Mouse (Mus musculus): ENCODE measurements at regions not wholly inside any gene's neighbourhood (a gene's known extent, or its start where the extent isn't known, plus 50 kb on each side); places are given as distances from the start of the nearest gene placed in this dataset.

GRCm38 (mm10) chr2:123323769-123324168 is 558.7 kb downstream of the Sqor start:
- Histone ChIP-seq H3K4me1 (replicated peaks; ENCODE audit: control insufficient read depth, insufficient read depth, low read length) (no peaks in the 10 kb centered on the region), H3K4me3 (ENCODE audit: low read depth, low read length) (no peak overlapping the region), H3K4me2 (replicated peaks; ENCODE audit: low read depth) (no peak overlapping the region), H3K36me3 (ENCODE audit: control insufficient read depth, insufficient read depth) (no peaks in the 10 kb centered on the region), H3K27me3 (replicated peaks; ENCODE audit: control insufficient read depth, insufficient read depth, low read length) (no peaks in the 10 kb centered on the region), H3K27ac (ENCODE audit: low read depth, low read length) (no peak overlapping the region), H3K9me3 (ENCODE audit: control insufficient read depth) (no peaks in the 10 kb centered on the region), H3K9ac (ENCODE audit: low read depth, low read length) (no peak overlapping the region)
- ATAC-seq: no peak
- 67% methylated on average over 3 of the region's 3 CpGs for WGBS
- TF ChIP-seq CTCF (IDR thresholded peaks at IDR 0.05; ENCODE audit: low read depth): no peak

DNA sequence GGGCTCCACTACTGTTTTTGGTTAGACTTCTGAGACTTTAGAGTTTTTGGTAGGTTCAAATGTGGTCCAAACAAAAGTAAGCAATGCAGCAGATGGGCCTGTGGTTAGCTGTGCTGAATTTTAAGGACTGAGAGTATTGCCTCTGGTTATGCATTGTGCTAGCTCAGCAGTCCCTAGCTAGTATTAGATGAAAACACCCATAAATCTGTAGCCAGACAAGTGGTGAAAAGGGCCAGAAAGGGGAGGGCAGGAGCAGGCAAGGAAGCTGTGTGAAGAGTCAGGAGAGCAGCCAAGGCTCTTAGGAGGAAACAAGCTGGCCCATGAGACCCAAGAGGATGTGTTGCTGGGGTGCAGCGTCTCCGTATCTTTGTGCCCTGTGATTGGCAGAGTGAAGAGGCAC is 559.9 kb downstream of the Sqor start:
- Histone ChIP-seq H3K27ac (ENCODE audit: low read depth, low read length) (no peak overlapping the region), H3K4me1 (replicated peaks; ENCODE audit: control insufficient read depth, insufficient read depth, low read length) (no peaks in the 10 kb centered on the region), H3K36me3 (ENCODE audit: control insufficient read depth, insufficient read depth) (no peaks in the 10 kb centered on the region), H3K9me3 (ENCODE audit: control insufficient read depth) (no peaks in the 10 kb centered on the region), H3K4me2 (replicated peaks; ENCODE audit: low read depth) (no peak overlapping the region), H3K4me3 (ENCODE audit: low read depth, low read length) (no peak overlapping the region), H3K27me3 (replicated peaks; ENCODE audit: control insufficient read depth, insufficient read depth, low read length) (no peaks in the 10 kb centered on the region), H3K9ac (ENCODE audit: low read depth, low read length) (no peak overlapping the region)
- 54% methylated on average over 2 of the region's 2 CpGs for WGBS
- no peak for TF ChIP-seq CTCF (IDR thresholded peaks at IDR 0.05; ENCODE audit: low read depth)
- ATAC-seq: no peak

DNA sequence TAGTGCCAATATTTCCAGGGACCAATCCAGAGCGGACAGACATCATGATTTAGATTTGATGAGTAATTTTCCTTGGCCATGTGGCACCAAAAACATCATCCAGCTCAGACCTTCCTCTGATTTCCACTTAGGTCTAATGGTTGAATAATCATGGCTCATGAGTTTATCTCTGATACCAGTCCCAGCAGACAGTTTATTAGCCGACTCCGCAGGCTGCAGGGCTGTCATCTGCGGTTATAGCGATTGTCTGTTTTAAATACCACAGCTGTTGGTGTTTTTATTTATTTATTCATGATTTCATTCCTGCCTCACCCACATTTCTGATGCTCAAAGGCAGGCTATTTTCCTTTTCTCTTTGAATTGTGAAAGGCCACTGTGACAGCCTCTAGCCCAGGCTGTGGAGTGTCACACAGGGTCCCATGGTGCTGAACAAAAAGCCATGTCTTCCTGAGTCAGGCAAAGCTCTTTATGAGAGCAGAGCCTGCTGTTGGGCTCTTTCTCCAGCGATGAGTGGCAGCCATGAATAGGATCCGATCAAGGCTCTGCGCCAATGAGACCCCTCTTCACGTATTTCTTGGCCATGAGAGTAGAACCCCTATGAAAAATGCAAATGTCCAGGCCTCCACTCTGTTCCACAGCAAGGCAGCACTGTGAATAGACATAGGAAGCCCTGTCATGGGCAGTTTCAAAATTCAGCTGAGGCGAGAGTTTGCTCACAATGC is 584.7 kb downstream of the Sqor start:
- 84% methylated on average over 10 of the region's 10 CpGs for WGBS

GRCm38 (mm10) chr2:123364204-123364603 is 599.2 kb downstream of the Sqor start:
- H3K36me3 ChIP-seq (ENCODE audit: control insufficient read depth, insufficient read depth): no peaks in the 10 kb centered on the region
- no peaks in the 10 kb centered on the region for H3K27me3 ChIP-seq (replicated peaks; ENCODE audit: control insufficient read depth, insufficient read depth, low read length)
- no peak overlapping the region for H3K4me2 ChIP-seq (replicated peaks; ENCODE audit: low read depth)
- no peak overlapping the region for H3K4me3 ChIP-seq (ENCODE audit: low read depth, low read length)
- no peak overlapping the region for H3K27ac ChIP-seq (ENCODE audit: low read depth, low read length)
- ATAC-seq: no peak
- H3K9ac ChIP-seq (ENCODE audit: low read depth, low read length): no peak overlapping the region
- no peak for TF ChIP-seq CTCF (IDR thresholded peaks at IDR 0.05; ENCODE audit: low read depth)
- no peaks in the 10 kb centered on the region for H3K4me1 ChIP-seq (replicated peaks; ENCODE audit: control insufficient read depth, insufficient read depth, low read length)
- H3K9me3 ChIP-seq (ENCODE audit: control insufficient read depth): no peaks in the 10 kb centered on the region

More for the DNA sequence above, 584.7 kb downstream of the Sqor start:
- H3K27me3 ChIP-seq (replicated peaks; ENCODE audit: control insufficient read depth, insufficient read depth, low read length): no peaks in the 10 kb centered on the region
- no peak for TF ChIP-seq CTCF (IDR thresholded peaks at IDR 0.05; ENCODE audit: low read depth)
- no peak for ATAC-seq
- no peaks in the 10 kb centered on the region for H3K9me3 ChIP-seq (ENCODE audit: control insufficient read depth)
- no peak overlapping the region for H3K4me3 ChIP-seq (ENCODE audit: low read depth, low read length)
- no peak overlapping the region for H3K9ac ChIP-seq (ENCODE audit: low read depth, low read length)
- no peak overlapping the region for H3K4me2 ChIP-seq (replicated peaks; ENCODE audit: low read depth)
- H3K27ac ChIP-seq (ENCODE audit: low read depth, low read length): no peak overlapping the region
- H3K4me1 ChIP-seq (replicated peaks; ENCODE audit: control insufficient read depth, insufficient read depth, low read length): no peaks in the 10 kb centered on the region
- H3K36me3 ChIP-seq (ENCODE audit: control insufficient read depth, insufficient read depth): no peaks in the 10 kb centered on the region

GRCm38 (mm10) chr2:123366571-123366970 is 601.5 kb downstream of the Sqor start:
- WGBS: 93% methylated on average over 2 of the region's 2 CpGs
- Histone ChIP-seq H3K9me3 (ENCODE audit: control insufficient read depth) (no peaks in the 10 kb centered on the region), H3K4me3 (ENCODE audit: low read depth, low read length) (no peak overlapping the region), H3K36me3 (ENCODE audit: control insufficient read depth, insufficient read depth) (no peaks in the 10 kb centered on the region), H3K27ac (ENCODE audit: low read depth, low read length) (no peak overlapping the region), H3K4me1 (replicated peaks; ENCODE audit: control insufficient read depth, insufficient read depth, low read length) (no peaks in the 10 kb centered on the region), H3K9ac (ENCODE audit: low read depth, low read length) (no peak overlapping the region), H3K27me3 (replicated peaks; ENCODE audit: control insufficient read depth, insufficient read depth, low read length) (no peaks in the 10 kb centered on the region), H3K4me2 (replicated peaks; ENCODE audit: low read depth) (no peak overlapping the region)
- ATAC-seq: no peak
- TF ChIP-seq CTCF (IDR thresholded peaks at IDR 0.05; ENCODE audit: low read depth): no peak

- Histone ChIP-seq H3K4me3 (ENCODE audit: low read depth, low read length) (no peak overlapping the region), H3K4me1 (replicated peaks; ENCODE audit: control insufficient read depth, insufficient read depth, low read length) (no peaks in the 10 kb centered on the region), H3K27me3 (replicated peaks; ENCODE audit: control insufficient read depth, insufficient read depth, low read length) (no peaks in the 10 kb centered on the region), H3K9me3 (ENCODE audit: control insufficient read depth) (no peaks in the 10 kb centered on the region), H3K36me3 (ENCODE audit: control insufficient read depth, insufficient read depth) (no peaks in the 10 kb centered on the region), H3K27ac (ENCODE audit: low read depth, low read length) (no peak overlapping the region), H3K9ac (ENCODE audit: low read depth, low read length) (no peak overlapping the region), H3K4me2 (replicated peaks; ENCODE audit: low read depth) (no peak overlapping the region)
- no peak for ATAC-seq
- 73% methylated on average over 6 of the region's 6 CpGs for WGBS
- no peak for TF ChIP-seq CTCF (IDR thresholded peaks at IDR 0.05; ENCODE audit: low read depth)
These were observed 620.8 kb downstream of the Sqor start for GRCm38 (mm10) chr2:123385622-123386418.

Data from intestine, postnatal 0 days (tissue).